Comparison of ENCODE assay signal across 10 mouse cellular contexts in genomic region chr5:111229041-111229394, GRCm38 (mm10).
A peak's percentile ranks its signal among the peaks of the same experiment; 100 is the strongest.
DNase-seq lines count a peak whose midpoint lies in the region; ATAC-seq and TF ChIP-seq lines count a peak whose summit lies in the region.
"Had no signal": no experiment of that assay in that cellular context is flagged by ENCODE, and none has a peak within 500 bp of the region (broad histone marks: within the 10 kb centered on the region; RNA-seq: fewer than 3 reads in every experiment).

No protein-coding gene starts in this region.

- no peak for TF ChIP-seq POLR2A in myocyte (IDR thresholded peaks at IDR 0.05; ENCODE audit: insufficient read length, low read depth)

- H3K4me1 ChIP-seq in kidney, embryonic 14.5 days (ENCODE audit: control insufficient read depth, insufficient read depth, low read length), result peaks cover 50% of the 10 kb centered on the region
- peaks cover 35% of the 10 kb centered on the region for H3K4me1 ChIP-seq in hindbrain, embryonic 16.5 days (ENCODE audit: control insufficient read depth, insufficient read depth, low read depth, low read length)

- H3K27me3 ChIP-seq in kidney, embryonic 14.5 days (ENCODE audit: control insufficient read depth, insufficient read depth, low read length), result no peaks in the 10 kb centered on the region
- H3K27me3 ChIP-seq in hindbrain, embryonic 16.5 days (replicated peaks; ENCODE audit: control insufficient read depth, insufficient read depth, low read length), result no peaks in the 10 kb centered on the region
- H3K27me3 ChIP-seq in myocyte (ENCODE audit: control insufficient read depth, insufficient read depth, insufficient read length), result no peaks in the 10 kb centered on the region

- DNase-seq in kidney, adult 18-20 months, result no peak
- peak; percentile 39 for DNase-seq in fibroblast of lung, adult 2 months (ENCODE audit: low read depth)
- no peak for DNase-seq in retina, postnatal 1 day
- no peak for DNase-seq in adrenal gland, postnatal 4 days (ENCODE audit: low spot score in 2 of 2)

- no peak for ATAC-seq in kidney, embryonic 14.5 days (ENCODE audit: low FRiP score, low TSS enrichment)
- no peak for ATAC-seq in hindbrain, embryonic 16.5 days

- H3K79me2 ChIP-seq in myocyte (ENCODE audit: control insufficient read depth, insufficient read depth), result no peaks in the 10 kb centered on the region

- no peak overlapping the region for H3K9ac ChIP-seq in kidney, embryonic 14.5 days (ENCODE audit: low read depth, low read length)
- 0 out of 2 replicates have a peak overlapping the region, but pooled peaks have one; percentile 0 for H3K9ac ChIP-seq in hindbrain, embryonic 16.5 days (ENCODE audit: low read depth, low read length)

- H3K9me3 ChIP-seq in kidney, embryonic 14.5 days (ENCODE audit: control insufficient read depth, low read length), result no peaks in the 10 kb centered on the region
- no peaks in the 10 kb centered on the region for H3K9me3 ChIP-seq in hindbrain, embryonic 16.5 days (ENCODE audit: control insufficient read depth, low read length)
- H3K9me3 ChIP-seq: megakaryocyte, embryonic 14.5 days had no signal

- peak overlapping the region; percentile 85 for H3K27ac ChIP-seq in kidney, embryonic 14.5 days (ENCODE audit: low read depth, low read length)
- H3K27ac ChIP-seq in hindbrain, embryonic 16.5 days (ENCODE audit: low read depth, low read length), result 0 out of 2 replicates have a peak overlapping the region, but pooled peaks have one; percentile 10
- H3K27ac ChIP-seq: layer of hippocampus, adult 2 months had no signal

- H3K4me3 ChIP-seq in kidney, embryonic 14.5 days (ENCODE audit: low read length), result no peak overlapping the region
- no peak overlapping the region for H3K4me3 ChIP-seq in hindbrain, embryonic 16.5 days (ENCODE audit: low read length)
- H3K4me3 ChIP-seq in myocyte, result no peak overlapping the region
- H3K4me3 ChIP-seq: erythroblast, embryonic 14.5 days; layer of hippocampus, adult 2 months; megakaryocyte, embryonic 14.5 days had no signal

- no peak overlapping the region for H3ac ChIP-seq in myocyte (ENCODE audit: control insufficient read depth, insufficient read length)

- peaks cover 34% of the 10 kb centered on the region; the same call in 1 of the 2 replicates for H3K36me3 ChIP-seq in kidney, embryonic 14.5 days (ENCODE audit: control insufficient read depth, insufficient read depth, low read length)
- H3K36me3 ChIP-seq in hindbrain, embryonic 16.5 days (ENCODE audit: control insufficient read depth, insufficient read depth, low read length), result peaks cover 15% of the 10 kb centered on the region
- peaks cover 4% of the 10 kb centered on the region for H3K36me3 ChIP-seq in myocyte (ENCODE audit: control insufficient read depth, insufficient read depth)

- 68% methylated on average over 12 of the region's 12 CpGs for WGBS in kidney, embryonic 14.5 days
- WGBS in hindbrain, embryonic 16.5 days, result 55% methylated on average over 12 of the region's 12 CpGs

- H3K4me2 ChIP-seq in kidney, embryonic 14.5 days (replicated peaks; ENCODE audit: low read depth, low read length), result no peak overlapping the region
- no peak overlapping the region for H3K4me2 ChIP-seq in hindbrain, embryonic 16.5 days (ENCODE audit: low read length)
- H3K4me2 ChIP-seq in myocyte (ENCODE audit: low read depth), result peak overlapping the region; percentile 57

TF ChIP-seq in myocyte, 11 proteins besides CTCF, POLR2A, EP300 and RAD21:
- TF ChIP-seq MYOD1 (IDR thresholded peaks at IDR 0.05; ENCODE audit: control insufficient read depth in 1 of 3, insufficient read length in 2 of 3, low read depth in 2 of 3), result no peak
- no peak for TF ChIP-seq TCF3 (IDR thresholded peaks at IDR 0.05; ENCODE audit: insufficient read length, low read depth)
- no peak for TF ChIP-seq MAX (IDR thresholded peaks at IDR 0.05; ENCODE audit: low read depth)
- no peak for TF ChIP-seq CEBPB (IDR thresholded peaks at IDR 0.05; ENCODE audit: insufficient read depth, poor library complexity, severe bottlenecking)
- no peak for TF ChIP-seq E2F4 (IDR thresholded peaks at IDR 0.05; ENCODE audit: insufficient read depth)
- no peak for TF ChIP-seq MYOG (IDR thresholded peaks at IDR 0.05; ENCODE audit: control insufficient read depth in 1 of 3, insufficient read depth in 1 of 3, insufficient read length in 2 of 3, low read depth in 2 of 3)
- TF ChIP-seq POLR2AphosphoS2 (IDR thresholded peaks at IDR 0.05; ENCODE audit: insufficient read length, low read depth), result no peak
- no peak for TF ChIP-seq SRF (IDR thresholded peaks at IDR 0.05; ENCODE audit: control insufficient read depth, insufficient read length, low read depth)
- TF ChIP-seq USF1 (IDR thresholded peaks at IDR 0.05; ENCODE audit: low read depth), result no peak
- no peak for TF ChIP-seq TCF12 (IDR thresholded peaks at IDR 0.05; ENCODE audit: insufficient read depth, poor library complexity, severe bottlenecking)
- no peak for TF ChIP-seq REST (IDR thresholded peaks at IDR 0.05; ENCODE audit: insufficient read depth, insufficient read length)
TF ChIP-seq in myocyte: peak in this region for 0.
